Mouse (Mus musculus) liver, adult (tissue): ENCODE measurements around the gene Exoc3l.
A peak's percentile ranks its signal among the peaks of the same experiment; 100 is the strongest.

Experiments
- GATA4 ChIP-seq: IDR thresholded peaks from 2 replicates; pipeline ENCODE4 v1.6.1; 2014; ENCODE audit warnings: mild to moderate bottlenecking, low read length; ENCODE audit not compliant: insufficient replicate concordance

The Exoc3l gene

GRCm38 (mm10) chr8:105304325-105305210, 8.7 kb upstream of the Exoc3l start:
- no peak for TF ChIP-seq GATA4

DNA sequence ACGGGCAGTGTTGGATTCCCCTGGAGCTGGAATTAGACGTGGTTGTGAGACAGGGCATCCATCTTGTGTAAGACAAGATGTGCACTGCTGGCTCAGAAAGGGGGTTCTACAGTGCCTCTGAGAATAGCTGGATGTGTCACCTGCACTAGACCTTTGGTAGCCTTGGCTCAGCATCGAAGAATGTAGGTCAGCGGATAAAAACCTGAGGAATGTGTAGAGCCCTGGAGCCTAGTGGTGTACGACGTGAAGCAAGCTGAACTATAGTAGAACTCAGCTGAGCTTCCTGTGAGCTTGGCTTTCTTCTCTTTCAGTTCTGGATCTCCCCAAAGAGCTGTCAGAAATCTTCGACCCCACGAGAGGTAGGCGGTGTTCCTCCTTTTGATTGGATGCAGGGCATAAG, 8.0 kb upstream of the Exoc3l start:
- TF ChIP-seq GATA4: no peak

GRCm38 (mm10) chr8:105303396-105303795, 7.5 kb upstream of the Exoc3l start:
- TF ChIP-seq GATA4: no peak

DNA sequence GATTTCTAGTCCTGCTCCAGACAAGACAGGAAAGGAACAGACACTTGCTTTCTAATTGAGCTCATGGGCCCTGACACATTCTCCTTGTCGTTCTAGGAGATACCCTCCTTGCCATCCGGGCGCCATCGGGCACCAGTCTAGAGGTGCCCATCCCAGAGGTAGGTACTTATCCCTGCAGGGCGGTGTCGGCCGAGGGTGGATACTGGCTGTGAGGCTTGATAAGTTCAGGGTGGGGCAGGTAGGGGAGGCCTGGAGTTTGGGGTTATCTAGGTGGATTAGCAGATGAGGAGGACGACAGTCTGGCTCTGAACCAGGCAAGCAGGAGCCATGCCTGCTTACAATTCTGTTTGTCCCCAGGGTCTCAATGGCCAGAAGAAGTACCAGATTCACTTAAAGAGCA, 4.1 kb upstream of the Exoc3l start:
- TF ChIP-seq GATA4: no peak

DNA sequence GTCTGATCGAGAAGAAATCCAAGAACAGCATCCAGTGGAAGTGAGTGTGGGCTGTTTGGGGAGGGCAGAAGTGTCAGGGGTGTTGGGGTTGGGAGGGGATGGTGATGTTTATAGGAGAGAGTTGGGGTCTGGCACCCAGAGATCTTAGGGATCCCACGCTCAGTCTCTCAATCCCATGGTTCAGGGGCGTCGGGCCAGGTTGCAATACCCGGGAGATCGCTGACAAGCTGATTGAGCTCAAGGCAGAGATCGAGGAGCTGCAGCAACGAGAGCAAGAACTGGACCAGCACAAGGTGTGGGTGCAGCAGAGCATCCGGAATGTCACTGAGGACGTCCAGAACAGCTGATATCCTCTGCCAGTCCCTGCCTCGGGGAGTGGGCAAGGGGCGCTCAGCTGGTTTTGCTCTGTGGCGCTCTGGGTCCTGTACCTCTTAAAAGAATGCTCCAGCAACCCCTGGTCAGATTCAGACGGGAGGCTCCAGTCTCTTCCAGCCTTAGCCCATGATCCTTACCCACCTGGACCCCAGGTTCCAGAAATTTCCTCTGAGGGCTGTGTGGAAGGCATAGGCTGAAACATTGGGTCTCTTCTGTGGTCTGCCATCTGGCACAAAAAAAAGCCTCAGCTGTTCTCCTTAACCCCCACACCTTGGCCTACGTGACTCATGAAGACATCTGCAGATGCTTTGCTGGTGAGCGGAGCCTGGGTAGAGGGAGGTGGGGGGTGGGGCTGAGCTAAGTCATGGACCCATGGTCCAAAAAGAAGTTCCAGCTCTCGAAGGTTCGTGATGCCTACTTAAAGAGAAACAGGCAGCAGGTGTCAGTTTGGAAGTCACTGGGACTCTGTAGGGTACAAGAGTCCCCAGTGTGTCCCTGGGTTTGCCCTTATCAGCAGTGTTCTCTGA, 2.7 kb upstream of the Exoc3l start:
- TF ChIP-seq GATA4: no peak

DNA sequence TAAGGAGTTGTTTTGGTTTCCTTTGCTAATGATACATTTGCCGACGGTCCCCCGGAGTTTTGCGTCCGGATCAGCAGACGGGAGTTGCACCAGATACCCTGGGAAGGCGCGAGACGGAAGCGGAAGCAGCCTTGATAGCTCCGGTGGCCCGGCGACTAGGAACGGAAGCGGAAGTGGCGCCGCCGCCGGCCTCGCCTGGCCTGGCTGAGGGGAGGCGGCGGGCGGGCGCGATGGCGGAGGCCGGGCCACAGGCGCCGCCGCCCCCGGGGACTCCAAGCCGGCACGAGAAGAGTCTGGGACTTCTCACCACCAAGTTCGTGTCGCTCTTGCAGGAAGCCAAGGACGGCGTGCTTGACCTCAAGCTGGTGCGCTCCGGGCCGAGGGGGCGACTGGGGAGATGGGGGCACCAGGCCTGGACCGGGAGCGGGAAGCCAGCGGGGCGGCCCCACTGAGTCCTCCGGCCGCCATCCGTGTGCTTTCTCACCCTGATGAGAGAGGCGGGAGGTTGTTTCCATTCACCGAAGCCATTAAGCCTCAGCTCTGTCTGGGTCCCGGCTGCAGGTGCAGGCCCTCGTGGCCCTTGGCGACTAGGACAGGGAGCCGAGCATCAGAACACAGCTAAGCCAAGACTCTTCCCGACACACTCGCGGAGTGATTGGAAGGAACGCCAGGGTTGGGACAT, 1.8 kb upstream of the Exoc3l start, which contains the start of gene E2f4:
E2f4 (plus strand) TSS at position 153 of the 682 bp plus-strand sequence.
- peak; percentile 94; the same call in 1 of the 2 replicates for TF ChIP-seq GATA4

DNA sequence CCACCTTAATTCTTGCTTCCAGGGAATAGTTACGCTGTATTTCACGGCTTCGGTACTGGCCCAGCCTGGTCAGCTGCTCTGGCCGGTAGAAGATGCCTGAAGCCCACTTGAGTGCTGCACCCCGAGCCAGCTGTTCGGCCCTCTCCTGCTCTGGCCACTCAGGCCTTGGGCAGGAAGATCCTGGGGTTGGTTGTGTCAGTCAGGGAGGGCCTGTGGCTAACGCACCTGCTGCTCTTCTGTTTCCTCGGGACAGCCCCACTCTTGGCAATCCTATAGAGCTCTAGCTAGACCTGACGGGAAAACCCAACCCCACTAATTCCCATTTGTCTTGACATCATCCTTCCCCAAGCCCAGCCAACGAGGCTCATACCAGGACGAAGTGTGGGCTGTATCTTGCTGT, 645 bp downstream of the Exoc3l start:
- no peak for TF ChIP-seq GATA4

GRCm38 (mm10) chr8:105294776-105295175, 1.1 kb downstream of the Exoc3l start:
- no peak for TF ChIP-seq GATA4

DNA sequence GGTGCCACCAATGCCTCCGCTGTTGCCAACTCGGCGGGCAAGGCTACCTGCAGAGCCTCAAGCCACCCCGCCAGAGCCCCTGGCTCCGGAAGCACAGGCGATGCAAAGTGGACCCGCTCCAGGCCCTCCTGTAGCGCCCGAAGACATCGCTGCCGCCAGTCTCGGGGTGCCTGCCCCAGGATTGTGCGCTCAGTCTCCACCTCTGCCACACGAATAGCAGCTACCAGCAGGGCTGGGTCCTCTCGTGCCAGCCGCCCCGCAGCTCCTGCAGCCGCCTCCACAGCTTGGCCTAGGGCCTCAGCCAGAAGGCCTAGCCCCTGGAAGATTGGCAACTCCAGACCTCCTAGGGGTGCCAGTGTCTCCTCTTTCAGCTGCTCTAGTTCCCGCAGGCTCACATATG, 2.5 kb downstream of the Exoc3l start:
- TF ChIP-seq GATA4: no peak

DNA sequence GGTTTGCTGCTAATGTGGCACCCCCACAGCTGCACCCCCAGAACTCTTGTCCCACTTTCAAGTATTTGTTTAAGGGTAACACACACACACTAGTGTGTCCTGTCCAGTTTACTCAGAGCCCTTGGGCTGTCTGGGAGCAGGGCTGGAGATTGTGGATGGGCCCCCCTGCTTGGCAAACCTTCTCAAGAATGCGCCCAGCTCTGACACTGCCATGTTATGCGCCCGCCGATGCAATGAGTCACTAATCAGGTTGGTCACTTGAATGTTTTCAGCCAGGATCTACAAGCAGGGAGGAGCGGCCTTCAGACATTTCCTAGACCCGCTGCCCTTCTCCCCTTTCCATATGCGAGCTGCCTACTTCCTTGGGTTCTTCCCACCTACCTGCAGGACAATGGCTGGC, 3.4 kb downstream of the Exoc3l start:
- no peak for TF ChIP-seq GATA4

DNA sequence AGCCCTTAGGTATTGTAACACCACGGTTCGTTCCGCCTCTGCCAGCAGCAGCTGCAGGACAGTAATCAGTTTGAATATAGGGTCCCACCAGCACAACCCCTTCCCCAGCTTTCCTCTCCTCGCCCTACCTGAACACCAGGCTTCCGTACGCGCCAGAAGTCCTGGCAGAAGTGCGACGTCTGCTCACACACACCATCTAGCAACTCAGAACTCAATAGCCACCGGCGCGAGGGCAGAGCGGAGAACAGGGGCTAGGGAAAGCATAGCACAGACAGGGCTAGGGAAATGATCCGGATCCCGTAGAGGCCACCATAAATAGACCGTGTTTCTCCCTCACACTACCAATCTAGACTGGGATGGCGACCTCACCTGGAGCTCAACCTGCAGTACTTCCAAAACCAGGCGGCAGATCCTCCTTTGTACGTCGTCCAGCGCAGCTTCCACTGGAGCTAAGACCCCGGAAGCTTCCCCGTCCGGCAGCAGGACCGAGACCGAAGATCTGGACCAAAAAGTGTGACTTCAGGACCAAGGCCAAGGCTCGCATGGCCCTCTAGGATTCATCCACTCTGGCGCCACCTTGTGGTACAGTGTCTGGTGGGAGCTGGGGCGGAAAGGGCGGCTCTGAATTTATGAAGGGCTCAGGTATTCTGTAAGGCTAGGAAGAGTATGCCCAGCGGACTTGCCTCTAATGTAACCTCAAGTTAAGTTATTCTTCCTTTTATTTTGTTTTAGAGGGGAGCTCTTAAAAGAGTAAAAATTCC, 5.2 kb downstream of the Exoc3l start:
- TF ChIP-seq GATA4: no peak

GRCm38 (mm10) chr8:105289805-105290460, 6.0 kb downstream of the Exoc3l start, which contains the start of gene 4931428F04Rik:
Gene 4931428F04Rik (minus strand): TSS chr8:105289864.
- no peak for TF ChIP-seq GATA4

DNA sequence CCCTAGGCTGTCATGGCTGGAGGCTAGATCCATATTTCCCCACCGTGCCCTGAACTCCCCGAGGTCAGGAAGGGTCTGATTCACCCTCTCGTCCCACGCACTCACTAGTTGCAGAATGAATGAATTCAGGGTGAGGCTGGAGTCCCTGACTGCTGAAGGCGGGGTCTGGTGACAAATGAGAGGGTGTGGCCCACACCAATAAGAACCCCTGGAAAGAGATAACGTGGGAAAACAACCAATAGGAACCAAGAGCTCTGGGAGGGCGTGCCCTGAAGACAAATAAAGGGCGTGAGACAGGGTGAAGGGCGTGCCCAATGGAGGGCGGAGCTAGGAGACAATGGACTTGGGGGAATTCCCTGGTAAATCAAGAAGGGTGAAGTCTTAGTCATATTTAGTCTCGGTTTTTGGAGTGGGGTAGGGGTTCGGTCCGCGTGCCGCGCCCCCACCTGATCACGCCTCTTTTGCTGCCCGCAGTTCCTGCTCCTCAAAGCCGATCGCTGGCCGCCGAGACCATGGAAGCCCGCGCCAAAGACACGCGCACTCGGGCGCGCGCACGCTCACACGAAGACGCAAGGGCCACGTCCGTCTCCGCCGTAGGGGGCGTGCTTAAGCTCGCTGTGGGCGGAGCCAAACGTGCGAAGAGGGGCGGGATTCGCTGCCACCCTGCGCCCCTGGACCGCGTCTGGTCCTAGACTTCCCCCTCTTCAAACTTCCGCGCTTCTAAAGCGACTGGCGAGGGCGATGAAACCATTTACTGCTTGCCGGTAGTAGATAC, 6.8 kb downstream of the Exoc3l start:
- TF ChIP-seq GATA4: no peak; the same call in 1 of the 2 replicates

DNA sequence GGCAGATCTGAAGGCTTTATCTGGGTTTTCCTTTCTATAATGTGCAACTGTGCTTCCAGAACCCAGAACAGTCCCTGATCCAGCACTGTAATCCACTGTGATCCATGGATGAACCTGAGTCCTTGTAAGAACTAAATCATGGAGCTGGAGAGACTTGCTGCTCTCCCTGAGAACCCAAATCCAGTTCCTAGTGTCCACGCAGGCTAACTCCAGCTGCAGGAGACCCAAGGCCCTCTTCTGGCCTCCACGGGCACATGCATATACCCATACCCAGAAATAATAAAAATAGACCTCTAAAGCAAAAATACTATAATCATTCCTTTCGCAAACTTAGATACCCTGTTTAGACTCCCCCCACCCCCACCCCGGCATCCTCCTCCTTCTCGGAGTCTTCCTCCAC, 7.7 kb downstream of the Exoc3l start:
- no peak for TF ChIP-seq GATA4

DNA sequence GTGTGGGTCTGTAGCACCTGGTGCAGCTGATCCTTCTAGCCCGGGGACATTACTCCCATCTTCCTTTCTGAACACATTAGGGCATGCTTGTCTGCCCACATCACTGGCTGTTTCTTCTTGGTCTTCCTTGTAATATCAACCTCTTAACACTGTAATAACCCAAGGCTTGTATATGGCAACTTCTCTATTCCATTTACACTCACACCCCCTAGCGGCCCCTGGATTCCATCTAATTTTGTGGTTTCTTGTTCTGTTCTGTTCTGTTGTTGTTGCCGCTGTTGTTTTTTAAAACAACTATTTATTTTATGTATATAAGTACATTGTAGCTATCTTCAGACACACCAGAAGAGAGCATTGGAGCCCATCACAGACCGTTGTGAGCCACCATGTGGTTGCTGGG, 9.0 kb downstream of the Exoc3l start:
- TF ChIP-seq GATA4: no peak
